Mouse (Mus musculus) midbrain, postnatal 0 days (tissue): ENCODE data around the gene Rnase1. TPM values are rescaled to one million over a fixed set of nuclear protein-coding genes. Genes with fewer than 3 reads are reported as not detected.
"Not testable (repeated sequence)": the region's sequence is repeated elsewhere in the genome, so short reads cannot be mapped to it uniquely, and the experiment has no call there.

Experiments used
- ATAC-seq: fragments of 200-750 bp; cut with Nextera tagmentation; 2 replicates; pipeline ENCODE4 v1.8.0; 2017; ENCODE audit warnings: moderate number of reproducible peaks, mild to moderate bottlenecking, moderate TSS enrichment, moderate library complexity; ENCODE audit not compliant: low FRiP score
- DNase-seq: peaks from one replicate; pipeline ENCODE4 v3.0.0-alpha.2; 2015; ENCODE audit warnings: low spot score
- H3K27ac ChIP-seq: fragments of 300-500 bp; sonication (generic); 2 replicates; pipeline ENCODE4 v1.5.1; 2014; ENCODE audit warnings: low read depth, mild to moderate bottlenecking, low read length, mixed read lengths
- H3K27me3 ChIP-seq: fragments of 300-500 bp; sonication (generic); 2 replicates; pipeline ENCODE4 v1.6.1; 2014; ENCODE audit warnings: low read length, control low read depth, mixed read lengths; ENCODE audit not compliant: insufficient read depth
- H3K36me3 ChIP-seq: fragments of 300-500 bp; sonication (generic); 2 replicates; pipeline ENCODE4 v1.6.1; 2014; ENCODE audit warnings: low read length, control low read depth, mixed read lengths; ENCODE audit not compliant: insufficient read depth
- H3K4me1 ChIP-seq: fragments of 300-500 bp; sonication (generic); 2 replicates; pipeline ENCODE4 v1.6.1; 2014; ENCODE audit warnings: mild to moderate bottlenecking, control low read depth, antibody characterized with exemption, low read length, mixed read lengths; ENCODE audit not compliant: insufficient read depth
- H3K4me2 ChIP-seq: fragments of 300-500 bp; sonication (generic); 2 replicates; pipeline ENCODE4 v1.6.1; 2014; ENCODE audit warnings: low read depth, mild to moderate bottlenecking, low read length, mixed read lengths; ENCODE audit not compliant: poor library complexity, severe bottlenecking
- H3K4me3 ChIP-seq: fragments of 300-500 bp; sonication (generic); 2 replicates; pipeline ENCODE4 v1.5.1; 2014; ENCODE audit warnings: low read depth, mild to moderate bottlenecking, low read length, moderate library complexity
- H3K9ac ChIP-seq: fragments of 300-500 bp; sonication (generic); replicated peaks from 2 replicates; pipeline ENCODE4 v1.6.1; 2014; ENCODE audit warnings: mild to moderate bottlenecking, low read length, moderate library complexity, mixed read lengths; ENCODE audit not compliant: poor library complexity, severe bottlenecking
- H3K9me3 ChIP-seq: fragments of 300-500 bp; sonication (generic); 2 replicates; pipeline ENCODE4 v1.6.1; 2016; ENCODE audit warnings: low read length, control low read depth
- CTCF ChIP-seq: IDR thresholded peaks from 2 replicates; pipeline ENCODE4 v1.5.1; 2016; ENCODE audit warnings: antibody characterized with exemption, mild to moderate bottlenecking
- WGBS: fragments of 180-500 bp; shearing (Covaris S2); extraction: QIAGEN DNeasy Blood & Tissue Kit; methylation state at CpG from one replicate; pipeline ENCODE4 v1.1.7; 2014; 5-methylcytosine and 5-hydroxymethylcytosine counted together
- polyA plus RNA-seq: library from polyadenylated mRNA; unstranded; fragments of >200 nt; fragmentation: Nextera tagmentation; extraction: Ambion mirVana; gene quantifications from 2 replicates; pipeline ENCODE4 v1.2.1, GENCODE M21; 2015
- total RNA-seq: library from RNA; depleted of rRNA; stranded (reverse); fragments of >200 nt; gene quantifications from 2 replicates; pipeline ENCODE4 v1.2.3, GENCODE M21; 2014; rRNA removed

Rnase1 gene
- total RNA-seq (1.0 TPM in 1 of 2 replicates, not detected in the other), polyA plus RNA-seq (0.34 and 0.78 TPM in 2 replicates)

DNA sequence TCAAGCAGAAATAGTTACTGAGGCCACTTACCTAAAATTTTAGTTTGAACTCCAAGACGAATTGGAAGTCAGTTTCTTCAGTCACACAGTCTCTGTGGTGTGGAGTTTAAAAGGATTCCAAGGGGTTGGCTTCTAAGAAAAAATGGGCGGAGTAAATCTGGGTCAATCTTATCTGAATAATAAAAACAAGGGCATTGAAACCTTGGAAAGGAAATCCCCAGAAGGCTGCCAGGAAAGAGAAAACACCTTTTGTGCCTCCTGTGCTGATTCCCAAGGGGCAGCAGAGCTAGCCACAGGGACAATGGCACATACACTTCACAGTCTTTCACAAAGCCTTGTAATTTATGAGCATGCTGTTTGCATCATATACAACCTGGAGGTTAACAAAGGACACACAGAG, at the start of gene Rnase1:
TSS of gene Rnase1 (minus strand) at position 101 of the 400 bp plus-strand sequence.
- H3K4me1 ChIP-seq: no peaks in the 10 kb centered on the region
- no peak for ATAC-seq

DNA sequence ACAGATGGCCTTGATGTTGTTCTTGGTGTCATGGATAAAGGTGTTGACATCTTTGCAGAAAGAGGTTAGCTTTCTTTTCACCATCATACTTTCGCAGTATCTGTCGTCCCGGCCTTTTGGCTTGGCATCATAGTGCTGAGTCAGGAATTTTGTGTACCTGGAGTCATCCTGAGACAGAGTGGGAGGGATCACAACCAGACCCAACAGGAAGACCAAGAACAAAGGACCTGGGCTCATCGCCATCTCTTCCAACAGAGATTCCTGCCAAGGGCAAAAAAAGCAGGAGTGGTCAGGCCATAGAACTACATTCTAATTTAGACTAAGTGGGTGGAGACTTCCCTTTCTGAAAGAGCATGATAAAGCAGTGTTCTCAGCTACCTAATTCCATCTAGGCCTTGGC, 49.1 kb upstream of the Rnase1 start:
- Histone ChIP-seq H3K36me3 (no peaks in the 10 kb centered on the region), H3K4me3 (no peak overlapping the region), H3K9ac (no peak overlapping the region), H3K4me2 (no peak overlapping the region), H3K27me3 (no peaks in the 10 kb centered on the region), H3K27ac (no peak overlapping the region), H3K4me1 (no peaks in the 10 kb centered on the region), H3K9me3 (no peaks in the 10 kb centered on the region)
- no peak for DNase-seq
- no peak for TF ChIP-seq CTCF
- WGBS: 94% methylated on average over 4 of the region's 4 CpGs
- ATAC-seq: no peak

More for the DNA sequence above, at the start of gene Rnase1:
- no peaks in the 10 kb centered on the region for H3K27me3 ChIP-seq
- H3K4me3 ChIP-seq: no peak within 1 kb of the TSS
- H3K36me3 ChIP-seq: no peaks in the 10 kb centered on the region
- no peak within 1 kb of the TSS for H3K9ac ChIP-seq
- WGBS: 51% methylated on average over 2 of the region's 2 CpGs
- H3K27ac ChIP-seq: no peak within 1 kb of the TSS
- no peak within 1 kb of the TSS for H3K4me2 ChIP-seq
- H3K9me3 ChIP-seq: no peaks in the 10 kb centered on the region
- DNase-seq: no peak
- no peak for TF ChIP-seq CTCF

DNA sequence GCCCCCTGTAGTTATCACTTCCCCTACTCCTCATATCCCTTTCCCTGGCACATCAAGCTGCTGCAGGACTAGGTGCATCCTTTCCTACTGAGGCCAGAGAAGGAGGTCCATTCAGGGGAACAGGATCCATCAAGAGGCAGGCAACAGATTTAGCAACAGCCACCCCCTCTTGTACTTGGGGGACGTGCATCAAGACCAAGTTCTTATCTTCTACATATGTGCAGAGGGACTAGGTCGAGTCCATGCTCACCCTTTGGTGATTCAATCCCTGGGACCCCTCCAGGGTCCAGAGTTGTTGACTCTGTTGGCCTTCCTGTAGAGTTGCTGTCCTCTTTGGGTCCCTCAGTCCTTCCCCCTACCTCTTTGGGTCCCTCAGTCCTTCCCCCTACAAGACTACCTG, 34.5 kb upstream of the Rnase1 start:
- WGBS: 85% methylated on average over 2 of the region's 2 CpGs
- not testable (repeated sequence) for DNase-seq, H3K4me3 ChIP-seq, H3K4me1 ChIP-seq, ATAC-seq, H3K27me3 ChIP-seq, H3K9ac ChIP-seq, H3K4me2 ChIP-seq, H3K27ac ChIP-seq, H3K36me3 ChIP-seq, H3K9me3 ChIP-seq

DNA sequence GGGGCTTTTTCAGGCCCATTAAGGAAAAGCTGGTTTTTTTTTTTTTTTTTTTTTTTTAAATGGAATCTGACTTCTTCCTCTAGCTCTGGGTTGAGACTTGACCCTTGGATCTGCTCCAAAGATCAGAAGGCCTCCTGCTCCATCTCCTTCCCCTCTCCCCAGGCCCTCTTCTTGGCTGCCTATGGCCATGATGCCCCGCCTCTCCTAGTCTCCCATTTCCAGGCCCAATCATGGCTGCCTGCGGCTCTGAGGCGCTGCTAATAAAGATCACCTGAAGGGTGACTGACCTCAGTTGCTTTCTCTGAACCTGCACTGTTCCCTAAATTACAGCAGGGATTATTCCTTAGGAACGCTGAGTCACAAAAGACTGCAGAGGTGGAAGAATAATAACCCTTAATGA, 27.3 kb upstream of the Rnase1 start:
- Histone ChIP-seq H3K27me3 (no peaks in the 10 kb centered on the region), H3K9ac (no peak overlapping the region), H3K4me1 (no peaks in the 10 kb centered on the region), H3K4me3 (no peak overlapping the region), H3K36me3 (no peaks in the 10 kb centered on the region), H3K4me2 (no peak overlapping the region), H3K9me3 (no peaks in the 10 kb centered on the region), H3K27ac (no peak overlapping the region)
- DNase-seq (no peak), ATAC-seq (no peak)
- no peak for TF ChIP-seq CTCF
- WGBS: 61% methylated on average over 4 of the region's 4 CpGs

DNA sequence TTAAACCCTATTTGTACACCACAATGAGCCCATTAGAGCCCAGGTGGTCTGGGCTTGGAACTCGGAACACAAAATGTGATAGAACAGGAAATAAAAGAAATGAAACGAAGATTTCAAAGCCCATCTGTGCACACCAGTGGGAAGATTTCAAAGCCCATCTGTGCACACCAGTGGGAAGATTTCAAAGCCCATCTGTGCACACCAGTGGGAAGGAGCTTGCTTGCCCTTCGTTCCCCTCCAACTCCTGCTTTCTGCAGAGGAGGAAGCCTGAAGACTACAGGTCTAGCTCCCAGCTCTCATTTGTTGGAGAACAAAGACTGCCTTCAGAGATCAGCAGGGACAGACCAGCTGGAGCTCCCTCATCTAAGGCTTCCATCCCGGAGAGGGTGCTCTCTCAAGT, 26.4 kb upstream of the Rnase1 start:
- not testable (repeated sequence) for H3K4me1 ChIP-seq, H3K4me3 ChIP-seq, H3K9ac ChIP-seq, H3K4me2 ChIP-seq, H3K27ac ChIP-seq, H3K27me3 ChIP-seq, H3K9me3 ChIP-seq, H3K36me3 ChIP-seq, ATAC-seq, DNase-seq
- 34% methylated on average over 4 of the region's 4 CpGs for WGBS

DNA sequence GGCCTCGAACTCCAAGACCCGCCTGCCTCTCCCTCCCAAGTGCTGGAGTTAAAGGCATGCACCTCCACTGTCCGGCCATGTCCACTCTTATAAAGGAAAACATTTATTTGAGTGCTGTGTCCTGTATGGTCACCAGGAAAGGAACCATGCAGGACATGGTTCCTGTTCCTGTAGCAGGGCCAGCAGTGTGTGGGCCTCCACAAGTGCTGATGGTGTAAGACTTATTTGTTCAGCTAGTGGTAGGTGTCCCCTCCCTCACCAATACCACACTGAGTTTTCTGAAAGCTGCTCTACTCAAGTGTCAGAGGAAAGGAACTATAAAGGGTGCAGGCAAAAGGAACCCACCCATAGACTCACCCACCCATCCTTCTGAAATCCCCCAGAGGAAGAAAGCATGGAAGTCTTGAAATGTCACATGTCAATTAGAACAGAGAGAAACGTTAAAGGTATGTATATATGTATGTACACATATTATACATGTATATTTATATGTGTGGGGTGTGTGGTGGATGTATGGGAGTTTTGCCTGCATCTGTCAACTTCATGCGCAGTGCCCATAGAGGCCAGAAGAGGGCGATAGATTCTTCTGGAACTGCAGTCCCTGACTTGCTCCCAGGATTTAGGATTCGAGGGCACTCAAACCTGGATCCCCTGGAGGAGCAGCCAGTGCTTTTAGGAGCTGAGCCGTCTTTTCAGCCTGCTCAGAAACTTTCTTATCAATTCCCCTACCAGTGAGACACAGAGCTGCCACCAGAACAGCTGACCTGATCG, 25.7 kb upstream of the Rnase1 start:
- peak; percentile 70 for TF ChIP-seq CTCF
- 37% methylated on average over 9 of the region's 9 CpGs for WGBS
- H3K4me1 ChIP-seq, ATAC-seq, H3K36me3 ChIP-seq, H3K4me2 ChIP-seq, H3K27me3 ChIP-seq, H3K4me3 ChIP-seq, H3K9ac ChIP-seq, H3K27ac ChIP-seq, H3K9me3 ChIP-seq: not testable (repeated sequence)
- DNase-seq: peak; percentile 37
